Mouse (Mus musculus) lung, embryonic 15.5 days (tissue): ENCODE results near the gene Prkcg. TPM values are rescaled to one million over a fixed set of nuclear protein-coding genes. Genes with fewer than 3 reads are reported as not detected.
A peak's percentile ranks its signal among the peaks of the same experiment; 100 is the strongest.
"Not testable (repeated sequence)": the region's sequence is repeated elsewhere in the genome, so short reads cannot be mapped to it uniquely, and the experiment has no call there.

Experiments used
- ATAC-seq: fragments of 200-750 bp; cut with Nextera tagmentation; 2 replicates; pipeline ENCODE4 v1.8.0; 2017; ENCODE audit warnings: moderate number of reproducible peaks, borderline replicate concordance; ENCODE audit not compliant: low FRiP score, low TSS enrichment; ENCODE audit errors: extremely low read depth
- H3K27ac ChIP-seq: fragments of 300-500 bp; sonication (generic); 2 replicates; pipeline ENCODE4 v1.5.1; 2015; ENCODE audit warnings: moderate library complexity, mild to moderate bottlenecking, inconsistent platforms
- H3K27me3 ChIP-seq: fragments of 300-500 bp; sonication (generic); 2 replicates; pipeline ENCODE4 v1.6.1; 2015; ENCODE audit warnings: inconsistent platforms
- H3K36me3 ChIP-seq: fragments of 300-500 bp; sonication (generic); 2 replicates; pipeline ENCODE4 v1.6.1; 2015; ENCODE audit warnings: inconsistent platforms
- H3K4me1 ChIP-seq: fragments of 300-500 bp; sonication (generic); 2 replicates; pipeline ENCODE4 v1.6.1; 2015; ENCODE audit warnings: inconsistent platforms
- H3K4me2 ChIP-seq: fragments of 300-500 bp; sonication (generic); 2 replicates; pipeline ENCODE4 v1.6.1; 2015; ENCODE audit warnings: inconsistent platforms, mild to moderate bottlenecking, moderate library complexity
- H3K4me3 ChIP-seq: fragments of 300-500 bp; sonication (generic); 2 replicates; pipeline ENCODE4 v1.5.1; 2015; ENCODE audit warnings: mild to moderate bottlenecking, inconsistent platforms
- H3K9ac ChIP-seq: fragments of 300-500 bp; sonication (generic); 2 replicates; pipeline ENCODE4 v1.6.1; 2015; ENCODE audit warnings: inconsistent platforms
- H3K9me3 ChIP-seq: fragments of 300-500 bp; sonication (generic); 2 replicates; pipeline ENCODE4 v1.6.1; 2016; ENCODE audit warnings: inconsistent platforms
- WGBS: fragments of 180-500 bp; shearing (Covaris S2); methylation state at CpG from one replicate; pipeline ENCODE4 v1.1.7; 2015; 5-methylcytosine and 5-hydroxymethylcytosine counted together
- polyA plus RNA-seq: library from polyadenylated mRNA; unstranded; fragments of >200 nt; fragmentation: Nextera tagmentation; extraction: Ambion mirVana; gene quantifications from 2 replicates; pipeline ENCODE4 v1.2.1, GENCODE M21; 2015

Gene Prkcg
- polyA plus RNA-seq, 1 experiment from 2014 or later = 0.32 TPM

GRCm38 (mm10) chr7:3291764-3292163, 2.8 kb downstream of the Prkcg start:
- peak overlapping the region; percentile 31 for H3K9ac ChIP-seq
- peaks cover 44% of the 10 kb centered on the region for H3K4me1 ChIP-seq
- H3K27ac ChIP-seq = peak overlapping the region; percentile 89
- peaks cover 21% of the 10 kb centered on the region for H3K36me3 ChIP-seq
- H3K9me3 ChIP-seq = no peaks in the 10 kb centered on the region
- peak overlapping the region; percentile 55 for H3K4me3 ChIP-seq
- H3K4me2 ChIP-seq = peak overlapping the region; percentile 58
- no peaks in the 10 kb centered on the region for H3K27me3 ChIP-seq
- 57% methylated on average over 3 of the region's 3 CpGs for WGBS
- ATAC-seq = no peak

GRCm38 (mm10) chr7:3292271-3292670, 3.3 kb downstream of the Prkcg start:
- Histone ChIP-seq H3K9ac (peak overlapping the region; percentile 31; the same call in 1 of the 2 replicates), H3K27ac (peak overlapping the region; percentile 89), H3K4me1 (peaks cover 45% of the 10 kb centered on the region), H3K4me2 (peak overlapping the region; percentile 58), H3K36me3 (peaks cover 26% of the 10 kb centered on the region), H3K4me3 (peak overlapping the region; percentile 55)
- ATAC-seq, H3K27me3 ChIP-seq, H3K9me3 ChIP-seq: not testable (repeated sequence)
- 38% methylated on average over 10 of the region's 12 CpGs for WGBS

GRCm38 (mm10) chr7:3292791-3293190, 3.8 kb downstream of the Prkcg start:
- Histone ChIP-seq H3K9me3 (no peaks in the 10 kb centered on the region), H3K36me3 (peaks cover 31% of the 10 kb centered on the region), H3K4me2 (peak overlapping the region; percentile 58), H3K27ac (peak overlapping the region; percentile 89), H3K4me1 (peaks cover 47% of the 10 kb centered on the region), H3K27me3 (no peaks in the 10 kb centered on the region), H3K9ac (peak overlapping the region; percentile 39), H3K4me3 (peak overlapping the region; percentile 55)
- peak; percentile 90 for ATAC-seq
- WGBS = under 1% methylated on average over 13 of the region's 14 CpGs

GRCm38 (mm10) chr7:3294794-3295193, 5.8 kb downstream of the Prkcg start:
- H3K27ac ChIP-seq = no peak overlapping the region
- peaks cover 48% of the 10 kb centered on the region for H3K36me3 ChIP-seq
- WGBS = 90% methylated on average over 1 of the region's 1 CpGs
- peaks cover 37% of the 10 kb centered on the region for H3K4me1 ChIP-seq
- H3K27me3 ChIP-seq = no peaks in the 10 kb centered on the region
- no peak for ATAC-seq
- H3K9ac ChIP-seq = no peak overlapping the region
- no peak overlapping the region for H3K4me3 ChIP-seq
- no peaks in the 10 kb centered on the region for H3K9me3 ChIP-seq
- no peak overlapping the region for H3K4me2 ChIP-seq

- WGBS = 75% methylated on average over 5 of the region's 5 CpGs
- peaks cover 52% of the 10 kb centered on the region for H3K36me3 ChIP-seq
- H3K27me3 ChIP-seq = no peaks in the 10 kb centered on the region
- 0 out of 2 replicates have a peak overlapping the region, but pooled peaks have one; percentile 10 for H3K27ac ChIP-seq
- no peaks in the 10 kb centered on the region for H3K9me3 ChIP-seq
- H3K4me1 ChIP-seq = peaks cover 34% of the 10 kb centered on the region
- no peak for ATAC-seq
- no peak overlapping the region for H3K4me2 ChIP-seq
- H3K9ac ChIP-seq = no peak overlapping the region
- H3K4me3 ChIP-seq = no peak overlapping the region
Observed at GRCm38 (mm10) chr7:3295321-3296110, 6.5 kb downstream of the Prkcg start.

GRCm38 (mm10) chr7:3296711-3297110, 7.7 kb downstream of the Prkcg start:
- no peak for ATAC-seq
- Histone ChIP-seq H3K4me1 (peaks cover 36% of the 10 kb centered on the region), H3K4me3 (no peak overlapping the region), H3K27ac (no peak overlapping the region), H3K9me3 (no peaks in the 10 kb centered on the region), H3K27me3 (no peaks in the 10 kb centered on the region), H3K36me3 (peaks cover 52% of the 10 kb centered on the region), H3K9ac (no peak overlapping the region), H3K4me2 (no peak overlapping the region)
- 92% methylated on average over 16 of the region's 16 CpGs for WGBS

- H3K36me3 ChIP-seq = peaks cover 43% of the 10 kb centered on the region
- H3K27me3 ChIP-seq = peaks cover 23% of the 10 kb centered on the region
- no peak overlapping the region for H3K9ac ChIP-seq
- H3K9me3 ChIP-seq = no peaks in the 10 kb centered on the region
- H3K4me1 ChIP-seq = peaks cover 50% of the 10 kb centered on the region
- H3K4me2 ChIP-seq = no peak overlapping the region
- H3K27ac ChIP-seq = no peak overlapping the region
- 47% methylated on average over 7 of the region's 7 CpGs for WGBS
- ATAC-seq = no peak
- no peak overlapping the region for H3K4me3 ChIP-seq
Observed at GRCm38 (mm10) chr7:3299941-3300617, 11.1 kb downstream of the Prkcg start.

GRCm38 (mm10) chr7:3300891-3301627, 12.1 kb downstream of the Prkcg start:
- 53% methylated on average over 8 of the region's 8 CpGs for WGBS
- Histone ChIP-seq H3K4me3 (no peak overlapping the region), H3K27me3 (peaks cover 33% of the 10 kb centered on the region), H3K9ac (no peak overlapping the region), H3K27ac (no peak overlapping the region), H3K4me1 (peaks cover 46% of the 10 kb centered on the region), H3K4me2 (no peak overlapping the region), H3K36me3 (peaks cover 35% of the 10 kb centered on the region), H3K9me3 (no peaks in the 10 kb centered on the region)
- ATAC-seq = no peak

GRCm38 (mm10) chr7:3301628-3302555, 12.9 kb downstream of the Prkcg start:
- Histone ChIP-seq H3K36me3 (peaks cover 30% of the 10 kb centered on the region), H3K27me3 (peaks cover 37% of the 10 kb centered on the region), H3K4me1 (peaks cover 43% of the 10 kb centered on the region), H3K9me3 (no peaks in the 10 kb centered on the region), H3K27ac (no peak overlapping the region), H3K4me2 (peak overlapping the region; percentile 66), H3K9ac (0 out of 2 replicates have a peak overlapping the region, but pooled peaks have one; percentile 19), H3K4me3 (peak overlapping the region; percentile 31)
- 6% methylated on average over 33 of the region's 33 CpGs for WGBS
- peak; percentile 33; the same call in 1 of the 2 replicates for ATAC-seq

GRCm38 (mm10) chr7:3302556-3303275, 13.7 kb downstream of the Prkcg start:
- 0 out of 2 replicates have a peak overlapping the region, but pooled peaks have one; percentile 19 for H3K9ac ChIP-seq
- peak overlapping the region; percentile 31 for H3K4me3 ChIP-seq
- H3K27ac ChIP-seq = no peak overlapping the region
- peak; percentile 21; the same call in 1 of the 2 replicates for ATAC-seq
- no peaks in the 10 kb centered on the region for H3K9me3 ChIP-seq
- peak overlapping the region; percentile 66 for H3K4me2 ChIP-seq
- H3K4me1 ChIP-seq = peaks cover 37% of the 10 kb centered on the region
- 6% methylated on average over 16 of the region's 16 CpGs for WGBS
- H3K36me3 ChIP-seq = peaks cover 22% of the 10 kb centered on the region
- H3K27me3 ChIP-seq = peaks cover 37% of the 10 kb centered on the region
